Mouse (Mus musculus): ENCODE measurements at regions not wholly inside any gene's neighbourhood (a gene's known extent, or its start where the extent isn't known, plus 50 kb on each side); places are given as distances from the start of the nearest gene placed in this dataset.

GRCm38 (mm10) chr7:68833517-68833916, 84.5 kb upstream of the Arrdc4 start:
- no peak for TF ChIP-seq CTCF (IDR thresholded peaks at IDR 0.05; ENCODE audit: low read depth, low read length)
- no peak for TF ChIP-seq EP300 (IDR thresholded peaks at IDR 0.05; ENCODE audit: insufficient read depth, low read depth, low read length)
- no peak for TF ChIP-seq POLR2A (IDR thresholded peaks at IDR 0.05; ENCODE audit: insufficient read depth, low read length)

GRCm38 (mm10) chr7:68829861-68830260, 80.8 kb upstream of the Arrdc4 start:
- no peaks in the 10 kb centered on the region for H3K4me1 ChIP-seq (ENCODE audit: control insufficient read depth, insufficient read depth, low read length)
- H3K27ac ChIP-seq (ENCODE audit: insufficient read depth, low read length) = no peak overlapping the region
- no peaks in the 10 kb centered on the region for H3K36me3 ChIP-seq (ENCODE audit: control insufficient read depth, insufficient read depth, low read length, poor library complexity, severe bottlenecking)
- TF ChIP-seq CTCF (IDR thresholded peaks at IDR 0.05; ENCODE audit: low read depth, low read length) (peak; percentile 77), POLR2A (IDR thresholded peaks at IDR 0.05; ENCODE audit: insufficient read depth, low read length) (no peak)
- H3K4me3 ChIP-seq (ENCODE audit: low read depth, low read length) = no peak overlapping the region
- no peaks in the 10 kb centered on the region for H3K27me3 ChIP-seq (ENCODE audit: control insufficient read depth, insufficient read depth, low read length, poor library complexity, severe bottlenecking)
- no peak overlapping the region for H3K9ac ChIP-seq (ENCODE audit: low read depth, poor library complexity, severe bottlenecking)
- H3K9me3 ChIP-seq (replicated peaks; ENCODE audit: control insufficient read depth, insufficient read depth, low read length, poor library complexity, severe bottlenecking) = no peaks in the 10 kb centered on the region

More at GRCm38 (mm10) chr7:68833517-68833916, 84.5 kb upstream of the Arrdc4 start:
- Histone ChIP-seq H3K9ac (ENCODE audit: low read depth, poor library complexity, severe bottlenecking) (no peak overlapping the region), H3K27ac (ENCODE audit: insufficient read depth, low read length) (no peak overlapping the region), H3K27me3 (ENCODE audit: control insufficient read depth, insufficient read depth, low read length, poor library complexity, severe bottlenecking) (no peaks in the 10 kb centered on the region), H3K36me3 (ENCODE audit: control insufficient read depth, insufficient read depth, low read length, poor library complexity, severe bottlenecking) (no peaks in the 10 kb centered on the region), H3K4me1 (ENCODE audit: control insufficient read depth, insufficient read depth, low read length) (no peaks in the 10 kb centered on the region), H3K4me3 (ENCODE audit: low read depth, low read length) (no peak overlapping the region), H3K9me3 (replicated peaks; ENCODE audit: control insufficient read depth, insufficient read depth, low read length, poor library complexity, severe bottlenecking) (no peaks in the 10 kb centered on the region)

DNA sequence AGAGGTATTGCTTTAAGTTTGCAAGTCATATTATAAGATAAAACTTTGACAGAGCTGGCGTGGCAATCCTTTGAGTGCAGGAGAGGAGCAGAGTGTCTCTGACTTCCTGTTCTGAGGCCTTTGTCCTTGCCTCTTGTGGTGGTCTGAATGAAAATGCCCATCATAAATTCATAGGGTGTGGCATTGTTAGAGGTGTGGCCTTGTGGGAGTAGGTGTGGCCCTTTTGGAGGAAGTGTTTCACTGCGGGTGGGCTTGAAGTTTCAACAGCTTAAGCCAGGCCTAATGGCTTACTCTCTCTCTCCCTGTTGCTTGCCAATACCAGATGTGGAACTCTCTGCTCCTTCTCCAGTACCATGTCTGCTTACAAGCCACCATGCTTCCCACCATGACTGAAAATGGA, 75.4 kb upstream of the Arrdc4 start:
- H3K27me3 ChIP-seq (ENCODE audit: control insufficient read depth, insufficient read depth, low read length, poor library complexity, severe bottlenecking) = no peaks in the 10 kb centered on the region
- no peaks in the 10 kb centered on the region for H3K9me3 ChIP-seq (replicated peaks; ENCODE audit: control insufficient read depth, insufficient read depth, low read length, poor library complexity, severe bottlenecking)
- H3K4me1 ChIP-seq (ENCODE audit: control insufficient read depth, insufficient read depth, low read length) = no peaks in the 10 kb centered on the region
- no peak overlapping the region for H3K4me3 ChIP-seq (ENCODE audit: low read depth, low read length)
- H3K27ac ChIP-seq (ENCODE audit: insufficient read depth, low read length) = no peak overlapping the region
- H3K36me3 ChIP-seq (ENCODE audit: control insufficient read depth, insufficient read depth, low read length, poor library complexity, severe bottlenecking) = no peaks in the 10 kb centered on the region
- no peak for TF ChIP-seq CTCF (IDR thresholded peaks at IDR 0.05; ENCODE audit: low read depth, low read length)
- TF ChIP-seq POLR2A (IDR thresholded peaks at IDR 0.05; ENCODE audit: insufficient read depth, low read length) = no peak
- TF ChIP-seq EP300 (IDR thresholded peaks at IDR 0.05; ENCODE audit: insufficient read depth, low read depth, low read length) = no peak
- H3K9ac ChIP-seq (ENCODE audit: low read depth, poor library complexity, severe bottlenecking) = no peak overlapping the region

DNA sequence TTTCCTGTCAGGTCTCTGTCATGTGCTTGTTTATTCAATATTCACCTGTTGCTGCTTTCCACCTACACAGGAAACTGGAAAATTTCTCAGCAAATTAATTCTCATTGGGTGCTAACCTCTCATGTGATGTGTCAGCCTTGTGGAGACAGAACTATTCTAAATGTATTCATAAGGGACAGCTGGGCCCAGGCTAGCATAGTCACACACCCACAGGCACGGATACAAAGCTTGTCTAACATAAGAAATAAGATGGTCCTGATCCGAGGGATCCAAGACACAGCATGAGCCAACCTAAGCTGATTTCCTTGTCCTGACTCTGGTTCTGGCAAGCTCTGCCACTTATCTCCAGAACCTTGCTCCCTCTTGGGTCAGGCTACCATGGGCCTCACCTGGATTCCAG, 74.6 kb upstream of the Arrdc4 start:
- TF ChIP-seq POLR2A (IDR thresholded peaks at IDR 0.05; ENCODE audit: insufficient read depth, low read length) (no peak), EP300 (IDR thresholded peaks at IDR 0.05; ENCODE audit: insufficient read depth, low read depth, low read length) (no peak), CTCF (IDR thresholded peaks at IDR 0.05; ENCODE audit: low read depth, low read length) (no peak)
- no peaks in the 10 kb centered on the region for H3K36me3 ChIP-seq (ENCODE audit: control insufficient read depth, insufficient read depth, low read length, poor library complexity, severe bottlenecking)
- no peaks in the 10 kb centered on the region for H3K27me3 ChIP-seq (ENCODE audit: control insufficient read depth, insufficient read depth, low read length, poor library complexity, severe bottlenecking)
- H3K4me1 ChIP-seq (ENCODE audit: control insufficient read depth, insufficient read depth, low read length) = no peaks in the 10 kb centered on the region
- H3K9me3 ChIP-seq (replicated peaks; ENCODE audit: control insufficient read depth, insufficient read depth, low read length, poor library complexity, severe bottlenecking) = no peaks in the 10 kb centered on the region
- H3K4me3 ChIP-seq (ENCODE audit: low read depth, low read length) = no peak overlapping the region
- no peak overlapping the region for H3K27ac ChIP-seq (ENCODE audit: insufficient read depth, low read length)
- H3K9ac ChIP-seq (ENCODE audit: low read depth, poor library complexity, severe bottlenecking) = no peak overlapping the region

DNA sequence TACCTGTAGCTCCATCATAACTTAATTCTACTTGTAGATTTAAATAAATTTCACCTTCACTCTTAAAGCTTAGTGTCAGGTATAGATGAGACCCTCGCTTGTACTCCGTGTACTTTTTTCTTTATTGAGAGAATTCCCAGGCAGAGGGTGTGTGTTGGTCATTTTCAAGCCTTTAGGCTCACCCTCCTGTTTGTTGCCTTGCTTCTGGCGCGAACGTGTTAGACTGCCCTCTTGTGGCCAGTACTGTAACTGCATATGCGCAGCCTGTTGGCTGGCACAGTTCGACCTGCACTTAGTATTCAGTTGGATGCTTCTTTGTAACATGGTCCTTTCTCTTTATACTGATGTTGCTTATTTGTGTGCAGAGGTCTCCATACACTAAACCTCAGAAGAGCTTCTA, 74.1 kb upstream of the Arrdc4 start:
- no peaks in the 10 kb centered on the region for H3K27me3 ChIP-seq (ENCODE audit: control insufficient read depth, insufficient read depth, low read length, poor library complexity, severe bottlenecking)
- no peak overlapping the region for H3K27ac ChIP-seq (ENCODE audit: insufficient read depth, low read length)
- TF ChIP-seq EP300 (IDR thresholded peaks at IDR 0.05; ENCODE audit: insufficient read depth, low read depth, low read length) = 0 out of 2 replicates have a peak, but pooled peaks have one; percentile 18
- no peak for TF ChIP-seq POLR2A (IDR thresholded peaks at IDR 0.05; ENCODE audit: insufficient read depth, low read length)
- TF ChIP-seq CTCF (IDR thresholded peaks at IDR 0.05; ENCODE audit: low read depth, low read length) = peak; percentile 99
- no peaks in the 10 kb centered on the region for H3K4me1 ChIP-seq (ENCODE audit: control insufficient read depth, insufficient read depth, low read length)
- H3K9ac ChIP-seq (ENCODE audit: low read depth, poor library complexity, severe bottlenecking) = no peak overlapping the region
- no peaks in the 10 kb centered on the region for H3K36me3 ChIP-seq (ENCODE audit: control insufficient read depth, insufficient read depth, low read length, poor library complexity, severe bottlenecking)
- H3K4me3 ChIP-seq (ENCODE audit: low read depth, low read length) = no peak overlapping the region
- no peaks in the 10 kb centered on the region for H3K9me3 ChIP-seq (replicated peaks; ENCODE audit: control insufficient read depth, insufficient read depth, low read length, poor library complexity, severe bottlenecking)

GRCm38 (mm10) chr7:68814823-68815666, 66.0 kb upstream of the Arrdc4 start:
- Histone ChIP-seq H3K27ac (ENCODE audit: insufficient read depth, low read length) (no peak overlapping the region), H3K36me3 (ENCODE audit: control insufficient read depth, insufficient read depth, low read length, poor library complexity, severe bottlenecking) (no peaks in the 10 kb centered on the region), H3K27me3 (ENCODE audit: control insufficient read depth, insufficient read depth, low read length, poor library complexity, severe bottlenecking) (no peaks in the 10 kb centered on the region), H3K4me3 (ENCODE audit: low read depth, low read length) (no peak overlapping the region), H3K9me3 (replicated peaks; ENCODE audit: control insufficient read depth, insufficient read depth, low read length, poor library complexity, severe bottlenecking) (no peaks in the 10 kb centered on the region), H3K4me1 (ENCODE audit: control insufficient read depth, insufficient read depth, low read length) (no peaks in the 10 kb centered on the region), H3K9ac (ENCODE audit: low read depth, poor library complexity, severe bottlenecking) (no peak overlapping the region)
- TF ChIP-seq EP300 (IDR thresholded peaks at IDR 0.05; ENCODE audit: insufficient read depth, low read depth, low read length) (no peak), CTCF (IDR thresholded peaks at IDR 0.05; ENCODE audit: low read depth, low read length) (no peak), POLR2A (IDR thresholded peaks at IDR 0.05; ENCODE audit: insufficient read depth, low read length) (no peak)
